Mouse (Mus musculus) cerebellum, adult 11-12 months (tissue): ENCODE data around the gene Snx29.

Experiments used
- DNase-seq: peaks from one replicate; pipeline ENCODE4 v3.0.0; 2022

Gene Snx29

DNA sequence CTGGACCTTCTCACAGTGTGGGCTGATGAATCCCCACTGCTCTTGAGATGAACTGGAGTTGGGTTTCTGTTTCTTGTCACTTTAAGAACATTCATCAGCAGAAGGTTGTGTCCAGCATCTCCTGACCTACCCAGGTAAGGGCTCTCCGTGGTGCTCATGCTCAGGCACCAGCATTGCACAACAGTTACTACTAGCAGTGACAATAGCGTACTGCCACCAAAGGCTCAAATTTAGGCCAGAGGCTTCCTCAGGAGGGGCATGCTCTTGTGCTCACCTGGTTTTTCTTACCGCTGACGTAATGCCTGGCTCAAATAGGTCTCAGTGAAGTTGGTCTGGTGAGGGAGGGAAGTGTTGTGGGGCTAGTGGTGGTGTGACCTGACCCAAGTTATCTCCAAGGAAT, 132.2 kb downstream of the Snx29 start:
- no peak for DNase-seq

DNA sequence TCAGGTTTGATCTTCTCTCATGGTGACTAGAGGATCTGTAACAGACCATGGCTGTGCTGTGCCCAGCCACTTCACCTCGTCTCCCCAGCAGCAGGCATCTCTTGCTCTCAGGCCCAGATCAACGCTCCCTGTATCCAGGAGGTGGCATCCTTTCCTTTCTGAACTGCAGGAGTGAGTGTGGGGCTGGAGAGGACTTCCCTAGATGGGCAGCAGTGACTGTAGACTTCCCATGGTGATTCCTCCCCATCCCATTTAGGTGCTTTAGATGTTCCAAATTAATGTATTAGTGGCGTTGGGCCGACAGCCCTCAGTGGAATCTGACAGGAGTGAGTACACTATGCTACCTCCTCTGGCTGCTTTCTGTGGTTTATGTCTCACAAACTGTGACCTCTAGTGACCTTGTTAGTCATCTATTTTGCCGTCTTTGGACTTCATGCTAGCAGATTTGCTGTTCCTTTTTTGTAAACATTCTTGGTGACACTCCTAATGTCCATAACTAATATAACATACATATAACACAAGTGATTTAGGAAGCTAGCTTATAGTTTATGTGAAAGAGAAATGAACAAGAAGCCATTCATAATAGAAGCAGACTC, 132.9 kb downstream of the Snx29 start:
- DNase-seq = no peak

DNA sequence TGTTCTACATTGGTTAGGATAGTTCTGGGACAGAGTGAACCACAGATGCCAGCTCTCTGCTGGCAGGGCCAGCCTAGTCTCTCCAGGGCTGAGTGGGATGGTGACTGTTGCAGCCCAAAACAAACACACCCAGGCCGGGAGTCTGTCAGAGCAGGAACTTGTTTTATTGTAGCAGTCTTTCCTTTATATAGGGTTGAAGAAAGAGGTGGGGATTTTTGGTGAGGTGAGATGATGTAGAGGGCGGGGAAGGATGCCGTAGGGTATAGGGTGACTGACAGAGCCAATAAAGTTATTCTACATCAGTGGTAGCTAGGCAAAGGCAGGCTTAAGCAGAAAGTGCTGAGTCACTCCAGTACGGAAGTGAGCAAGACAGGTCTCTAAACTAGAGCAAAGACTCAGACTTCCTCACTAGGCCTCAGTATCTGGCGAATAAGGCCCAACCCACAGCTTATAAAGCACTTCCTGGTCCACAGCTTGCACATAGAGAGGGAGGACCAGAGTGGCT, 133.5 kb downstream of the Snx29 start:
- DNase-seq = no peak

DNA sequence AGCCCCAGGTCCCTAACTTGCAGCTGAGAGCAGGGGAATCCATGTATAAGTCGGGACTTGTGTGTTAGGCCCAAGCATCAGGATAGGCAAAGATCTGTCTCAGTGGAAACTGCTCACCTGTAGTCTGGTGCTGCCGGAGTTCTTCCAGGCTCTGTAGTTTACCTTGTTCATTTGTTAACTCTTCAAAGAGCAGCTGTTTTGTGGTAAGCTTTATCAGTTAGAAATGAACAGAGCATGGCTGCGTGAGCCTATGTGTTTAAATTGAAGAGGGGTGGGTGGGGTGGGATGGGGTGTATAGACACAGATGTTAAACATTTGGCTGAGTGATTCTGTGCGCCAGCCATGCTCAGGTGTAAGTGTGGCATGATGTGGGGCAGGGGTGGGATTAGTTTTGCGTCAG, 134.4 kb downstream of the Snx29 start:
- DNase-seq = no peak

DNA sequence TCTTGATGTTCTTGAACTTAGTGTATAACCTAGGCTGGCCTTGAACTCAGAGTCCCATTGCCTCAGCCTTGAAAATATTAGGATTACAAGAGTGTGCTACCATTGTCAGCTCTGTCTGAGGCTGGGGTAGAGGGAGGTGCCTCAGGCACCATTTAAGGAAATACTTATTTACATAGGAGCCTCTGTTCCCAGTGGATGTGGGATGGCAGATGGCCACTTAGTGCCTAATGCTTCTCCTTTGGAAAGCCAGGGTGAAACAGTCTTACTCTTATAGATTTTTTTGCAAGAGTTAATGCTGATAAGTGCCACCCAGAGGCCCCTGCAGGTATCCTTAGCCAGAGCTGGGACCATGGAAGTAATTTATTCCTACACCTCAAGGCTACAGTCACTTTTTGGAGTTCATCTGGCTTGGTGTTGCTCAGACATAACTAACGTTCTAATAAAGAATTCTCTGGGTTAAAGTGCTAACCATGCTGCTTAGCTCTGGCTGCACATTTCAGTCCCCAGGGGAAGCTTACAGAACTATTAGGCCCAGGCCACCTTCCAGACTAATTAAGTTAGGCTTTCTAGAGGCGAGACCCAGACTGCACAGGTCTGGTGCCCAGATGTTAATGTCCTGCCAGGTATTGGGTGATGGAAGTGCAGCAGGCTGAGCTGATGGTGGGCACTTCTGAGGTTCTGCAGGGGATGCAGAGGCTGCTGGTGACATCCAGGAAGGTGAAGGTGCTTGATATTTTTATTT, 135.1 kb downstream of the Snx29 start:
- no peak for DNase-seq

DNA sequence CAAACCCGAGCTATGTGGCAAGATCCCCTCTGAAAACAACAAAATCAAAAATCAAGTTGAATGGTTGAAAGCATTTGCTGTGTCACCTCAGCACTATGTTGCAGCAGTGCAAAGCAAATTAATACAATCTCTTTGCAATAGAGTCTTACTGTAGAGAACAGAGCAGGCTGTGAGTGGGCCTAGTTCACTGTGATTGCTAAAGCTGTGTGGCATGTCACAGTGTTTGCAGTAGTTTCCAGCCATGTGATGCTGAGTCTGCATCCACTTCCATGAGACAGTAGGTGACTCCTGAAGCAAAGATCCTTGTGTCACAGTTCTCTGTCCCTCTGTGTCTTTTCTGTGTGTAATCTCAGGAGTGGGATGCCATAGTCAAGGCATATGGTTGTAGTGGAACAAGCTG, 137.5 kb downstream of the Snx29 start:
- DNase-seq = no peak

- peak; percentile 53 for DNase-seq
Measured at GRCm38 (mm10) chr16:11461612-11462011, 138.9 kb downstream of the Snx29 start.

DNA sequence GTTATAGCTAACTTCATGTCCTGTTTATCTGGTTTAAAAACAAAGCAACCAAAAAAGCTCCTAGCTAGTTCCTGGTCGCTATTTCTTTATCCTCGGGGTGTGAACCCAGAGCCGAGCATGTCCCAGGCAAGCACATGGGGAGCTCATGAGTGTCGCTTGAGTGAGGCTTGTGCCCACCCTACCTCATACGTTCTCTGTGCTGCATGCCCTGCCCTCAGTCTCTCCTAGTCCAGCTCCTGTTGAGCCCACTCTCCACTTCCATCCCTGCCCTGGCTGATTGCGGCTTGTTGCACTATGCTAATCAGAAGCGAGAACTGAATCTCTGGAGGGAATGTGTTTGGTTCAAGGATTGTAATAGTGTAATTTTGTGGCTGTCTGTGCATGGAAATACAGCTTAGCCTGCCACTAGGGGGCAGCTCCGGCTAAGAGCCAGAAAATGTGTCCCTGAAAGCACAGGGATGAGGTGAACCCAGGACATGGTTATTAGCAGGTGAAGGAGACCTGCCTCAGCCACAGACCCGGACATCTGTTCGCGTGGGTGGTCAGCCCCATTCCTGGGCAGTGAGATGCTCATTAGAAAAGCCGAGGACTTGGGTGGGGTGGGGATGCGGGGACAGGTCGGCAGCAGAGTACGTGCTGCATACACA, 145.9 kb downstream of the Snx29 start:
- peak; percentile 74 for DNase-seq

DNA sequence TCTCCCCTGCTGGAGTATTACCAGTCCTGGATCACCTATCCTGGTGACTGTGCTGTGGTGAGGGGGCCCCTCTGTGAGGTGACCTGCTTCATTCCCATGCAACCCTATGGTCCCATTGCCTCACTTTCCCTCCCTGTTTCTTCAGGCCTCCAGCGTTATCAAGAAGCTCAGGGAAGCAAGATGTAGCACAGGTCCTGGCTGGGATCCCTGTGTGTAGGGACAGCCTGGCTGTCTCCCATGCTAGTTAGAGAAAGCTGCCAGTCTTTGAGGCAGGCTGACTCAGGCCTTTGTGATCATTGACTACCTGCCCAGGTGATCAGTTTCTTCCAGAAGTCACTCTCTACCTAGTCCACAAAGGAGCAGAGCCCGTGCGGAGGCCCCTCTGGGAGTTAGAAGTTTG, 146.8 kb downstream of the Snx29 start:
- DNase-seq = no peak

DNA sequence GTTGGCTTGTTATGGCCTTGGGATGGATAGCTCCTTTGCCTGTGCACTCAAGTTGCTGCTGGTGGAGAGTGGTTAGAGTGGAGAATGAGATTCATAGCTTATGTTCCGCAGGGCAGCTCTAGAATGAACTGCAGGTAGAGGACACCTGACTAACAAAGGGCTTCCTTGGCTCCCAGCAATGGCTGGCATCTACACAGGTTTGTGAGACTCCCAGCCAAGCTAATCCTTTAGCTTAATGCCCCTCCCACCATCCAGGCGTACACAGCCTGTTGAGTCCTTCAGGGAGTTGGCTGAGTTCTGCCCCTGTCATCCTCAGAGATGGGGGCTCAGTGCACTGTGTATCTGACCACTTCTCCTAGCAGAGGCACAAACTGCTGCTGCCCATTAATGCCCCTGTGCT, 148.5 kb downstream of the Snx29 start:
- no peak for DNase-seq

- peak; percentile 84 for DNase-seq
Measured at GRCm38 (mm10) chr16:11472852-11473251, 150.1 kb downstream of the Snx29 start.

GRCm38 (mm10) chr16:11473474-11473873, 150.8 kb downstream of the Snx29 start:
- no peak for DNase-seq

DNA sequence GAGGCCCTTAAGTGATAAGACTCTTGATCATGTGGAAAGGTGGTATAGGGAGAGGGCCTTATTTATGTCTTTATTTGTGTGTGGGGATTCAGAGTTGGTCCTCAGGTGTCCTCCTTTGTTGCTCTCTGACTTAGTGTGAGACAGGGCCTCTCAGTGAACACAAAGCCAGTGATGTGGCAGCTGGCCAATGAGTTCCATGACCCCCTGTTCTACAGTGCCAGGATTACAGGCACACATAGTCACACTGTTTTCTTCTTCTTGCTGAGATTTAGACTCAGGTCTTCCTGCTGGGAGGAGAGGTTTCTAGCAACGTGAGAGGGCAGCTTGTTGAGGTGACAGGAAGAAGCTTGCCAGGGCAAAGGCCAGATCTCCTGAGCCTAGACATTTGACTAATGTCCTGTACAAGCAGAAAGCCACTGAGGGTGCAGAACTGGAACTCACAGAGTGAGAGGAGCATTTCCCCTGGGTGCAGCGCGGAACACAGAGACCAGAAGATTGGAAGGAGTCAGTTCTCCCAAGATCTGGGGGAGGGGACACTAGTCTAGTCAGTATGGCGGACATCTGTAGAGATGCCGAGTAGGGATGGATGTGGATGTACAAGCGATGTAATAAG, 151.3 kb downstream of the Snx29 start:
- DNase-seq = no peak

- DNase-seq = no peak
Measured at GRCm38 (mm10) chr16:11475137-11475943, 152.6 kb downstream of the Snx29 start.

DNA sequence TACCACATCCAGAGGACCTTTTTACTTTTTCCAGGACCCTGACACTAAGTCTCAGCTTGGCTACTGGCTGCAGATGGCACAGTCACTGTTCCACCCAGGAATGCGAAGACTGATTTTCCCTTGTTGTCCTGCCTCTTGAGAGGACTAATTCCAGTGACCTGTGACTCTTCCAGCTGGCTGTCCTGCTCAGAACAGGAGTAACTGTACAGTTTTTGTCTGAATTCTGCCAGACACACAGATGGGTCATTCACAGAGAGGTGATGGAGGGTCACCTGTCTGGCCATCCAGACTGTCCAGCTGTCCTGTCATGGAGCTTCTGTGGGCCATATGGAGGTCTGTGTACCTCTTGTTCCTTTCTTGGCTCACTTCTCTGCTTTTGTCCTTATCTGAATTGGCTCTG, 153.6 kb downstream of the Snx29 start:
- DNase-seq = peak; percentile 46

- DNase-seq = no peak
Measured at GRCm38 (mm10) chr16:11476968-11477367, 154.3 kb downstream of the Snx29 start.

DNA sequence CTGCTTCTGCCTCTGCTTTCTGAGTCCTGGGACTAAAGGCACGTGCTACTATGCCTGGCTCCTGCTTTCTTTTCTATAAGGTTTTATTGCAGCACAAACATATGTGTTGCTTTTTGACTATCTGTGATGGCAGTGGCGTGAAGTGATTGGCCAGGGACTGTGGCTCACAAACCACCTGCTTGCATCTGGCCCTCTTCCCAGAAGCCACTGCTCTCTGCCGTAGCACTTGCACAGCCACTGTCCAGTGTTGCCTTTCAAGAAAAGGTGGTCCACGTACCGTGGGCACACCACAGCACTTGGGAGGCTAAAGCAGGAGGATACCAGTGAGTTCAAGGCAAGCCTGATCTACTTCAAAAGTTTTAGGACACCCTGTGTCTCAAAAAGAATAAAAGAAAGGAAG, 154.9 kb downstream of the Snx29 start:
- no peak for DNase-seq

DNA sequence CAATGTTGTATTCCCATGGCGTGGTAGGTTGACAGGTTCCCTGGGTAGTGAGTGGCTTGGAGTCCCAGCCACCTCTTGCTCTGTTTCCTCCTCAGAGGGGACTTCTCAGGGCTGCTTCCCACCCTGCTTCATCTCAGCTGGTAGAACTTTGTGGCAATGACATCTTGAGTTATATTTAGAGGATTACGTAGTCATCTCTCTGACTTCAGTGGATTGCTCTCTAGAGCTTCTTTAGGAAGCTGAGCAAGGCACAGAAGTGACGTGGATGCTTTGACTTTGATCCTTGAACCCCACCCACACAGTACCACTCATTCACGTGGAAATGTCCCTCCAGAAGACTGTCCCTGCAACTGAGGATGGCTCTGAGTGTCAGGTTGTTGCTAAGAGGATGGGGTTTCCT, 156.9 kb downstream of the Snx29 start:
- DNase-seq = no peak

GRCm38 (mm10) chr16:11482189-11482588, 159.5 kb downstream of the Snx29 start:
- no peak for DNase-seq

GRCm38 (mm10) chr16:11494895-11495294, 172.2 kb downstream of the Snx29 start:
- DNase-seq = peak; percentile 64

GRCm38 (mm10) chr16:11495923-11496616, 173.4 kb downstream of the Snx29 start:
- no peak for DNase-seq

- DNase-seq = no peak
Measured at GRCm38 (mm10) chr16:11496721-11497120, 174.0 kb downstream of the Snx29 start.
